Mouse (Mus musculus): ENCODE measurements around the gene Cnga3.
A peak's percentile ranks its signal among the peaks of the same experiment; 100 is the strongest.

Gene Cnga3

DNA sequence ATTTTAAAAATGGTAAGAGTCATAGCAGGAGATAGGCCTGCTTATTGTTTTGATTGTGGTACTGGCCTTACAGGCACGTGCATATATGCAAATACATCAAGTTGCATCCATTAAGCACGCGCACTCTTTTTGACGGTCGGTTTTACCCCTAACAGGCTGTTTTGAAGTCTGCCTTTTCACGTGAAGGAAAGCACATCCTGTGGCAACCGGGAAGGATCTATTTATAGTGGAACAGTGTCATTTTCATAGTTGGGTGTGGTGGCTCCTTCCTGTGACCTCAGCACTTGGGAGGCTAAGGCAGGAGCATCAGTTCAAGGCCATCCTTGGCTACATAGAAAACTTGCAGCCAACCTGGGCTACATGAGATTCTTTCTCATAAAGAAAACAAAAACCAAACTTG, 72.3 kb downstream of the Cnga3 start:
- peak; percentile 70 for DNase-seq (ENCODE audit: low read depth)

DNA sequence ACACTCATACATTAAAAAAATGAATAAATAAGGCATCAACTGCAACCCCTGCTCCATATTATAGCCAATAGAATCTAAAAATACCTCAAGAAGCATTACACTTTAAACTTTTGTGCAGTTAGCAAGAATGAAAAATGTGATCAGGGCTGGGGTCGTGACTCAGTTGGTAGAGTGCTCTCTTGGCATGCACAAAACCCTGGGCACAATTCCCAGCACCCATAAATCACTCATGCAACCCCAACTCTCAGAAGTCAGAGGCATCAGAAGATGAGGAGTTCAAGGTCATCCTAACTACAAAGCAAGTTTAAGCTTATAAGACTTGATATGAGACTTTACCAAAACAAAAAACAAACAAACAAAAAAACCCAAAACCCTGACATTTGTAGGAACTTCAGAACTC, 73.5 kb downstream of the Cnga3 start:
- DNase-seq (ENCODE audit: low read depth): peak; percentile 11

DNA sequence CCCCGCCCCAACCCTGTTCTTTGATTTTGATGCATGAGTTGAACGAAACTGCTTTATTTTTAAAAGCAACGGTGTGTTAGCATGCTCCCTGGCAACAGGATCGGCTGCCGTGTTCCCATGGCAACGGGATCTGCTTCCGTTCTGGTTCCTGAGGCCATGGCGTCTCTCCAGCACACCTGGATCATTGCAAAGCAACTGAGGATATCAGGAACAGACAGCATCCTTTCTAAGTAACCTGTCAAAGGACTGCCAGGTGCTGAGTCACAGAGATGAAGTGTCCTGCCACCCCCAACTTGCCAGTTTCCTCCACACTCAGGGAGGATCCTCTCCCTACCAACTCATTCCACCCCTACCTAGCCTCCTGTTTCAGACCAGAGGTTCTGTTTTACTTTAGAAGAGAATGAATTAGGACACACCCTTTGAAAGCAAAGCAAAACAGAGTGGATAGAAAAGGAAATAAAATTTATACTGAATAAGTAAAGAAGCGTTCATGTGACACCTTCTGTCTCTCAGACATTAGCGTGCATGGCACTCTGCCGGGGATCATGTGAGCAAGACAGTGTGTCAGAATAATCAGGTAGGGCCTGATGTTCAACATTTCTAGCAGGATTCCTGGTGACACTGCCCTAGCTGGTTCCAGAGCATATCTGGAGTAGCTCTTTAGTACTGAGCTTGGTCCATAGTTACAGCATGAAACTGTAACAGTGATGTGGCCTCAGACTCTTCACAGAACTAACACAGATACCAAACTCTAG, 74.1 kb downstream of the Cnga3 start:
- DNase-seq (ENCODE audit: low read depth): peak; percentile 16

DNA sequence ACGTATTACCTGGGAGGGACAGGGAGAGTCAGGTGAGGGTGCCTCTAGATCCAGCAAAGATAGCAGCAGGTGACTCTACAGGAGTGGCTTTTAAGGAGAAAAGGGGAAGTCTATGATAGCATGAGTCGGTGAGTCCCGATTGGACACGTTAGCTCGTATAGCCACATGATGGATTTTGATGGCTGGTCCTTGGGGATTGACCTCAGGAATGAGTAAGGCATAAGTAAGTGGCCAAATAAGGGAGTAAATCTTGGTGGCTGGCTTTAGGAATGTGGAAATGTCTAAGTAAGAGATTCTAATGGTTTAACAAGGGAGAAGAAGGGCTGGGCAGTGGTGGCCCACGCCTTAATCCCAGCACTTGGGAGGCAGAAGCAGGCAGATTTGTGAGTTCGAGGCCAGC, 74.7 kb downstream of the Cnga3 start:
- DNase-seq (ENCODE audit: low read depth): no peak

DNA sequence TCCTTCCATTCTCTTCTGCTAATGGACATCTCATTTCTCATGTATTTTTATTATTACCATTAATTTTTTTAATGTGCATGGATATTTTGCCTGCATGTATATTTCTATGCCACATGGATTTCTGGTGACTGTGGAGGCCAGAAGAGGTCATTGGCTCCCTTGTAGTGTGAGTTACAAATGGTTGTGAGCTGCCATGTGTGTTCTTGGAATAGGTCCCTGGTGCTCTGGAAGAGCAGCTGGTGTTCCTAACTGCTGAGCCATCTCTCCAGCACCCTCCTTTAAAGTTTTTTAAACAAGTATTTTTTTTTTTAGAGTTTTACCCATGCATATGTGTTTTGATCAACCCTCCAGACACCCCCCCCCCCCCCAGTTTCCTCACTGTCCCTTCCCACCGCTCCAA, 82.2 kb downstream of the Cnga3 start:
- no peak for DNase-seq (ENCODE audit: low read depth)

DNA sequence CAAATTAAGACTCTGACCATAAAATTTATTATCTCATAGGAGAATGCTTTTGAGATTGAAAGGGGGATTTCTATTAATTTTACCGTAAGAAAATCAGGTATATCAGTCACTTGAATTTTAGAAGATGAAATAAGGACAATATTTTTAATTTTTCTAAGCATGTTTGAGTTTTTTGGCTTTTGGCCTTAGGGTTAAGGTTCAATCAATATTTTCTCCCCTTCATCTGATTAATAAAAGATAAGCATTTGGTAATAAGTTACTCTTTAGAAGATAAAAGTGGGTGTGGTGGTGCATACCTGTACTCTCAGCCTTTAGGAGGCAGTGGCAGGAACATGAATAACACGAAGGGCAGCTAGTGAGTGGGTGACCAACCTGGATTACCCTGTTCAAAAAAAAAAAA, 84.7 kb downstream of the Cnga3 start:
- no peak for DNase-seq (ENCODE audit: low read depth)

DNA sequence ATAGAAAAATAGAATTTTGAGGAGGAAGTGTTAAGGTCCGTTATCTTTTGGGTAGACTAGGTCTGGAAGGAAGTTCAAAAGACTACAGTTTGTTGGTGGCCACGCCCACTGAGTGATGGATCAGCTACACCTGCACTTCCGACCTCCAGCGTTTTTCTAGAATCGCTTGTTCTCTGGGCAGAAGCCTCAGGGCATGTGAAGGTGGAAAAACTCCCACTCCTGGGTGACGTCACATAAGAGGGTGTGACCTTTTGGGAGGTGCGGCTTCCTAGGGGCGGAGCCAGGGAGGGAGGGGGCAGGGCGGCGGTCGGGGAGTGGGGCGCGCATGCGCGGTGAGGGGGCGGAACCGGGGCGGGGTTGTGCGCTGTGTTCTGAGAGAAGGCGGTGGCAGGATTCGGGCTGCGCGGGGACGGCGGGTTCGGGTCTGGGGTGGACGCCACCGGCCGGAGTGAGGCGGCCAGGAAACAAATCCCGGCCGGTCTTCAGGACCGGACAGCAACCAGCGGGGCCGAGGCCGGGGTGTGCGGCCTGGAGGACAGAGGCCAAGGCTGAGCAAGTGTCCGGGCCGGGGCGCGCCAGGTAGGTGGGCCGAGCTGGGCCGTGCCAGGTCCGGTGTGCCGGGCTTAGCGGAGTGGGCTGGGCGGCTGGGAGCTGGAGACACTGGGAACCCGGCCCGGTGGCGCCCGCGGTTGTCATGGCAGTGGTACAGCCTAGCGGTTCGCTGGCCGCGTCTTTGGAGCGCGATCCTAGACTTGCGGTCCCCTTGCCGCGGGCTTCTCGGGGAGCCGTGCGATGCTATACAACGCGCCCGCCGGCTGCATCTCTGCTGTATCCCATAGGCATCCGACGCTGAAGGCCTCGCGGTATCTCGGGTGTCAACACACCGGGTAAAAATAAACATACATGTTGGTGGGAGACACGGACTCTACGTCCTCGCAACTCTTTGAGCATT, 85.6 kb downstream of the Cnga3 start, which contains the start of gene Inpp4a:
Inpp4a (plus strand) TSS at position 326 of the 952 bp plus-strand sequence.
- DNase-seq (ENCODE audit: low read depth): peak; percentile 99

DNA sequence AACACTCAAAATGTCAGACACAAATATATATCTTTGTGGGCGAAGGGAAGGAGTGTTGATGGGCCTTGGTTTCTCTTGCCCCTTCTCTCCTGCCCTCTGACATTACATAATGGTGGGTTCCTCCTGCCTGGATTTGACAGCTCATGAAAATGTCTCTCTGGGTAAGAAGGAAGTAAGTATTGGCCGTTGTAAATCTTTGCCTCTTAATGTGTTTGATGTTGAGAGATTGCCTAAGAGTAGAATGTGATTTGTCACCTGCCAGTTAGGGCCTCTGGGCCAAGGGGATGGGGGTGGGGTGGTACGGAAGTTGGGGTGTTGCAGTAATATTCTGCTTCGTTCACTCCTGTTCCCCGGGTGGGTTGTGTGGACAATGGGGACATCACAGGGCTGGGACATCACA, 86.4 kb downstream of the Cnga3 start:
- DNase-seq (ENCODE audit: low read depth): peak; percentile 72

DNA sequence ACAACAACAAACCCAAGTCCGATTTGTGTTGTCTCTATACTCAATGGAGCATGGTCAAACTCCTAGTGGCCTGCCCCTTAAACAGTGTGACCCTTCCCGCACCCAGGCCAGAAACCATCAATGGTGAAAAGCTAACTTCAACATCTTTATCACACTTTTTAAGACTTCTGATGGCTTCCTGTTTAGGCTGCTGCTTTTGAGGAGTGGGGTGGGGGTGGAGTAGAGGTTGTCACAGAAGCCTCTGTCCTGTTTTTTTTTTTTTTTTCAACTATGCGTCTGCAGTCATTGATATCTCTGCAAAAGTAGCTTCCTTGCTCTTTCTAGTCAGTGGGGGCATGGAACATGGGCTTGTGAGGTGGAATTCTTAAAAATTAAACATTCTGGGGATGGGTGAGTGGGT, 88.6 kb downstream of the Cnga3 start:
- DNase-seq (ENCODE audit: low read depth): peak; percentile 60

DNA sequence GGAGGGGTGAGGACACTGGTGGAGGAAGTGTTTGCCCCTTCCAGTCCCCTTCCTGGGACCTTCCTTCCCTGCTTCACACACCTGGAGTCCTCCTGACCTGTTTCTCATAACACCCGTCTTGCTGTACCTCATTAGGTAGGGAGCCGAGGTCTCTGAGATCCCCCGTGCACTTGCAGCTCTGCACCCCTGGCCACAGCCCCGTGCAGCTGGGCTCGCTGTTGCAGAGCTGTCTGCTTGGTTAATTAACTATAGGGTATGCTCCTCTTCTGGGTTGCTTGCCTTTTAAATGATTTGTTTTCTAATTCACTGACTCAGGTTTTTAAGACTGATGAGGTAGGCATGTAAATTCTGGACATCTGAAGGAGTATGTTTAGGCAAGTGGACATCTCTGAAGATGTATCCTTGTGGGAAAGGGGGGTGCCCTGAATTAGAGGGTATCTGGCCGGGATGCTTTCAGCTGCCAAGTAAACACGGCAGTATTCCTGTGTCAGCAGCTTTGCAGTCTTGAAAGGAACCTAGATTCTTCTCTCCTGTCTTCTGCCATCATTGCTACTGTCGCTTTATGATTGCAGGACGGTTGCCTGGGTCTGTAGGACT, 91.6 kb downstream of the Cnga3 start:
- no peak for DNase-seq (ENCODE audit: low read depth)

DNA sequence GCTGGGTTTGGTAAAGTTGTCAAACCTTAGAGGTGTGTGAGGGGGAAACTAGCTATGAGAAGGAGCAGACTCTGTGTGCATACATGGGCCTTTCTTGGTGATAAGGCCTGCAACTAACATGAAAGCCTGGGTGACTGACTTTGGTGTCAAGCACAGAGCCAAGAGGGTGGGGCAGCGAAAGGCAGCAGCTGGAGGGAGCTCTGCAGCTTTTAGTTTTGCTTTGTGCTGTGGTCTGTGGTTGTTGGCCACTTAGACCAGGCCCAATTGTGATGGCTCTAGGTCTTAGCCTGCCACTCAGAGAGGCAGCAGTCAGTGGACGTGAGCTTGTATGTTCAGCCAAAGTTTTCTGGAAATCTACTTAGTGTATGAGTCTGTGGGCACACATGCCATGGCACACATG, 93.4 kb downstream of the Cnga3 start:
- peak; percentile 70 for DNase-seq (ENCODE audit: low read depth)

DNA sequence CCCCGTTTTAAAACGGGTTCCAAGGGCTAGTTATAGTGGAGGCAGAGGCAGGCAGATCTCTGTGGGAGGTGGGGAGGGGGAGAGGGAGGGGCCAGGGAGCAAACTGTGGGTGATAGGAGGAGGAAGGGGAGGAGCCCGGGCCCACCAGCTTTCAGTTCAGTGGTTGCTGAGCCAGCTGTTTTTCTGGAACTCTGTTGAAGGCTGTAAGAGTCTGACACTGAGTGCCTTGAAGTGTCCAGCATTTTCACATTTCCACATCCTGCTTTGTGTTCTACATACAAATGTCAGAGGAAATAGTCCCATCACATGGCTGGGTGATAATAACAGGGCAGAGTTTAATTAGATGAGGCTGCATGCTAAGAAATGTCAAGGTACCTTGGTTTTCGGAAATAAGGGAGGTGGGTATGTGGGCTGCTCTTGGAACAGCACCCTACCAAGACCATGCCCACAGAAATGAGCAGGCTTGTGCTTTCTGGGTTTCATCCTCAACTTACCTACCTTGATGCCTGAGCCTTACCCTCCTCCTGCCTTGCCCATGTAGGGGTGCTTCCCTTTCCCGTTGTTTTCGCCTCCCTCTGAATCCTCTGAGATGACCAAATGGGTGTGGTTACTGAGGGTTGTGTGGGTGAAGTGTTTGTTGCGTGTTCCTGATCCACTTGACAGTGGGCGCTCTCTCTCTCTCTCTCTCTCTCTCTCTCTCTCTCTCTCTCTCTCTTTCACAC, 93.9 kb downstream of the Cnga3 start:
- DNase-seq (ENCODE audit: low read depth): peak; percentile 75

DNA sequence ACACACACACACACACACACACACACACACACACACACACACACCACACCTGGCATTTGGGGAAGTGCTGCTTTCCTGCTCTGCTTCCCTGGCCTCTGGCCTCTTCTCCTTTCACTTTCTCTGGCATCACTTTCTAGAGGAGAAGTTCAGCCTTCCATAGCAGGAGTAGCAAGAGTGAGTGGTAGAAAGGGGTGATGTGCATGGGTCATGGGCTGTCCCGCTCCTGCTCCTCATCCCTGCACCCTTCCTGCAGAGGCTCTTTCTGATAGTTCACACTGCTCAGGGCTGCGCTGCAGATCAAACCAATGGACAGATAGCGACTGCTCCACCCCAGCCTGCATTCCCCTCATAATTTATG, 94.5 kb downstream of the Cnga3 start:
- peak; percentile 12 for DNase-seq (ENCODE audit: low read depth)

DNA sequence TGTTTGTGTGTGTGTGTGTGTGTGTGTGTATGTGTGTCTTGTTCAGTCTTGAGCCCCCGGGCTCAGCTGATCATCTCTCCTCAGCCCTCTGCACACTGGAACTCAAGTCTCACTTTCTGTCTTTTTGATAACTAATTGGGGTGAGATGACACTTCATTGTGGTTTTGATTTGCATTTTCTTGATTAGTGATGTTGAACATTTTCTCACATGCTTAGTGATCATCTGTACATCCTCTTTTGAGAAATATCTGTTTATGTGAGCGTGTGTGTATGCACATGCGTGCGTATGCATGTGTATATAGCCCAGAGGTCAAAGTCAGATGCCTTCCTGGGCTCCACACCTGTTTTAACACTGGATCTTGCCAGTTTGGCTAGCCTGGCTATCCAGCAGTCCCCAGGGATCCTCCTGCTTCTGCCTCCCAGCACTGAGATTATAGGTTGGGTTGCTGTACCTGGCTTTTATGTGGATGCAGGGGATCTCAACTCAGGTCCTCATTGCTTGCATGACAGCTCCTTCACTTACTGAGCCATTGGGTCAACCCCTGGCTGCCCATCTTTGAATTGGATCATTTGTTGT, 95.8 kb downstream of the Cnga3 start:
- DNase-seq (ENCODE audit: low read depth): peak; percentile 39

Data from induced T-regulatory cell, adult 2 months (primary cell).